Mouse (Mus musculus): ENCODE results near the gene S100a3.

GRCm38 (mm10) chr3:90513796-90514590, 46.4 kb upstream of the S100a3 start, which contains the start of the genes S100a1 and S100a13:
- TF ChIP-seq CHD2 (IDR thresholded peaks at IDR 0.05; ENCODE audit: low read depth, low read length) = no peak
- no peak for TF ChIP-seq HCFC1 (IDR thresholded peaks at IDR 0.05; ENCODE audit: borderline replicate concordance, insufficient read depth, low read length)
- TF ChIP-seq ZC3H11A (IDR thresholded peaks at IDR 0.05; ENCODE audit: borderline replicate concordance, low read depth, low read length) = no peak
- no peak for TF ChIP-seq MAFK (IDR thresholded peaks at IDR 0.05; ENCODE audit: insufficient read depth, low read depth, low read length)
